Mouse (Mus musculus): ENCODE measurements around the gene Dnajb1.
A peak's percentile ranks its signal among the peaks of the same experiment; 100 is the strongest.

Gene Dnajb1

DNA sequence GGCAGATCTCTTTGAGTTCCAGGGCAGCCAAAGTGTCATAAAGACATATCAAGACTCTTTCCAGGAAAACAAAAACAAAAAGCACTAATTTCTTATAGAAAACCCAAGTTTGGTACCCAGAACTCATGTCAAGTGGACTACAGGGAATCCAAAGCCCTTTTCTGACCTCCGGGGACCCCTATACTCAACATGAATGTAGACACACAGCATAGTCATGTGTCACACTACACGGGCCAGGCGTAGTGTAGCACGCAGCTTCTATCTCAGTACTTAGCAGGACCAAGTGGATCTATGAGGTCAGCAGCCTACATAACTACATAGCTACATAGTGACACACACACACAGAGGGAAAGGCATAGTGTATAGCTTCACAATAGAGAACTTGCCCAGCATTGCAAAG lies 5.7 kb downstream of the Dnajb1 start:
- DNase-seq (ENCODE audit: low read depth), result no peak

- DNase-seq (ENCODE audit: low read depth), result no peak
These were observed 8.6 kb downstream of the Dnajb1 start for GRCm38 (mm10) chr8:83616625-83617024.

DNA sequence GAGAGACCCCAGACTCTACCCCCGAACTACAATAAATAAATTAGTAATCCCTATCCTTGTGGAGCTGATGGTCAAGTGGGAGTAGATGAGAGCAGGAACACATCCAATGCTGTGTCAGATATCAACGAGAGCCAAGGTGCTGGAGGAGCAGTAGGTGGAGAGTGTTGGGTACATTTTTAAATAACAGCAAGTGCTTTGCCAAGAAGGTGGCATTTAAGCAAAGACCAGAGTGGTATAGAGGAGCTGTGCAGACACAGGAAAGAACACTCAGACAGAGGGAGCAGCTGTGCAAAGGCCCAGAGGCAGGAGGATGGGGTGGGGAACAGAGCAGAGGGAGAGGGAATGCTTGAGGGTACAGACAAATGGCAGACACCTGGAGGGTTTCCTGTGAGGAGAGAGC lies 9.1 kb downstream of the Dnajb1 start:
- no peak for DNase-seq (ENCODE audit: low read depth)

DNA sequence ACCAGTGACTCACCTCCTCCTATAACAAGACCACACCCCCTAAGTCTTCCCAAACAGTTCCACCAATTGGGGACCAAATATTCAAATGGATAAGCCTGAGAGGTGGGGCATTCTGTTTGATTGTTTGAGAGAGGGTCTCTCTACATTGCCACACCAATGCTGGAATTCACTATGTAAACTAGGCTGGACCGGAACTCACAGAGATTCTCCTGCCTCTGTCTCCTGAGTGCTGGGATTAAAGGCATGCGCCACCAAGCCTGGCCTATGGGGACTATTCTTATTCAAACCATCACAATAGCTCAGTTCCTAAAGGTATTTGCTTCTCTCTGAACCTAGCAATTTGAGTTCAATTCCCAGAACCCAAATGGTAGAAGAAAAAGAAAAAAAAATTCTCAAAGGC lies 10.6 kb downstream of the Dnajb1 start:
- DNase-seq (ENCODE audit: low read depth), result no peak

DNA sequence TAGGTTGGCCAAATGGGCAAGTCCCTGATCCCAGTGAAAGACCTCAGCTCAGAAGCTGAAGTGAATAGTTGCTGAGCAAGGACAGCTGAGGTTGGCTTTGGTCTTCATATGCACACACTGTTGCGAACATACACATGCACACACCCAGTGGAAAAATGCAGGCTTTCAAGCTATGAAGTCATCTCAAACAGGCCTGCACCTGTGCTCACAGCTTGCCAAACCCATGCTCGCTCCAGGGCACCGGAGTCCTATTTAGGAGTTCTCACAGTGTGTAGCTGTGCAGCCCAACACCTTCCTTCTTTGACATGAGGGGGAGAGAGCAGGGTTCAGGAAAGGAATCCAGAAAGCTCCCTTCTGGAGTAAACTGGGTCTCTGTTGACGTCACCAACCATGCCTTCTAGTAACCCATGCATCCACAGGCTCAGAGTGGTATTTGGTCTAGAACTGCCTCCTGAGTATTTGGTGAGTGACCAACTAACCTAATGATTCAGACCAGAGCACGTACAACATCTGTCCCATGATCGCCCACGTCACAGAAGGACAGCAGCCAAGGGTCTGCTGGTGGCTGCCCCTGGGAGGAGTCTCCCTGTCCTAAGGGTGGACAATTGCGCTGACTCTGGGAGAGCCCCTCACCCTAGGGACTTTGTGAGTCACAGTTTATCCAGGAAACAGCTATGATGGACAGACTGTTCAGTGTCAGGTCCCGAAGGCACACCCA lies 11.7 kb downstream of the Dnajb1 start:
- no peak for DNase-seq (ENCODE audit: low read depth)

DNA sequence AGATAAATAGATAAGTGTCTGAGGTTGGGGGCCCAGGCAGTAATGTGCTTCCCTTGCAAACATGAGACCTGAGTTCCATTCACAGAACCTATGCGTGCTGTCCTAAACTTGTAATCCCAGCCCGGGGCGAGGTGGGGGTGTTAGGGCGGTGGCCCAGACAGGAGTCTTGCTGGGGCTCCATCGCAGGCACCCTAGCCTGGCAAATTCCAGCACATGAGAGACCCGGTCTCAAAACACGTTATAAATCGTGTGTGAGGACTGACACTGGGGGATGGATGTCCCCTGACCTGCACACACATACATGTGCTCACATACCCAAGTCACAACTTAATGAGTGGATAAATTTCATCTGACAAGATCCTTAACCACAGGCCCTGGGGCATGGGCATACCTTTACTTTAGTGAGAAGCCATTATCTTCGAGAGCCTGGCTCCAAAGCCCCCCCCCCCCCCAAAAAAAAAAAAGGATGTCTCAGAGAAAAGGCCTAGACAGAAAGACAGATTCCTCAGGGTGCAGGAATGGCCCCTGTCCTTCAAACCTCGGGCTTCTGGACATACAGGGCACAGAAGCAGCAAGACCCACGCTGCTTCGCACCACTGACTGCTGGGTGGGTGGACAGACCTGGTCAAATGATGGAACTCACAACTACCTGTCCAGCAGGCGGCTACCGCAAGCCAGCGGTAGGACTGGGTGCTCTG lies 13.8 kb downstream of the Dnajb1 start:
- DNase-seq (ENCODE audit: low read depth), result no peak

DNA sequence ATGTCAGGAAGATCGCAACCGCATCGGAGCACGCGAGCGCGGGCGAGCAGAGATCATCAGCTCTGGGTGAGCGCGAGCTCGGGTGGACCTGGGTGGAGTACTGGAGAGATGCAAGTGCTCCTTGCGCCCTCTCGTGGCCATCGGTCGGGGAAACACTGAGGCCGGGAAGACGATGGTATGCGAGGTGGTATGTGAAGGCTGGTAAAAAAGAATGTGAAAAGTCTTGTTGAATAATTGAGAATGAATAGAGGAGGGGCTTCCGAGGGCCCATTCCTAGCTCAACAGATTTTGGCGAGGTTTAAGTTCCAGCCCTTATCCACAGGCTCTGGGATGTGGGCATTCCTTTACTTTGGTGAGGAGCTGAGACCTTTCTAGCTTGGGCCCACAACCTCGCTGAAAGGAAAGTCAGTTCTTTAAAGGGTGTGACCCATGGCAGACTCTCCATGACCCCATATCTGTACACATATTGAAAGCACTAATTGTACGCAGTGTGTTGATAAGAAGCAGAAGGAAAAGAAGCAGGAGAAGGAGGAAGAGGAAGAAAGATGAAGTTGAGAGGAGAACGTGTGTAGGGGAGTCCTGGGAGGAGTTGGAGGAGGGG lies 14.5 kb downstream of the Dnajb1 start:
- peak; percentile 77 for DNase-seq (ENCODE audit: low read depth)

GRCm38 (mm10) chr8:83623549-83623948 lies 15.6 kb downstream of the Dnajb1 start:
- DNase-seq (ENCODE audit: low read depth), result no peak

- DNase-seq (ENCODE audit: low read depth), result no peak
These were observed 16.7 kb downstream of the Dnajb1 start for GRCm38 (mm10) chr8:83624739-83625138.

DNA sequence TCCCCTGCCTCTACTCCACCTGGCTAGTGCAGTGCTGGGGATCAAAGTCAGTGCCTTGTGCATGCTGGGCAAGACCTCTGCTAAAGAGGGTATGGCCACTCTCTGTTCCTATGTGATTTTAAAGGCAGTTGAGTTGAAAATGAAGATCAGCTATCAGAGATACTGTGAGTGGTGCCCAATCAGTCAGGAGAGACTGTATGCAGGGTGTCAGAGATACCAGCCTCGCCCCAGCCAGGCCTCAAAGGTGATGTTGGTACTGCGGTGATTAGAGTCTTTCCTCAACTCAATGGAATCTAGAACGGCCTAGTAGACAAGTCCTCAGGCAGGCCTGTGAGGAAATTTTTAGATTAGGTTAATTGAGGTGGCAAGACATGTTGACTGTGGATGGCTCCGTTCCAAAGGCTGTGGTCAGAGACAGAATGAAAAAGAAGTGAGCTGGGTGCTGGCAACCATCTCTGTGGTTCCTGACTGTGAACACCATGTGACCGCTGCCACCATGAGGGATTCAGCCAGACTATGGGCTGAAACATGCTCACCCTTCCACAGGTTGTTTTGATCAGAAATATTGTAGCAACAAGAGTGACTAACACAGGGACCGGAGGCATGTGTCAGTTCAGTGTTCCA lies 17.8 kb downstream of the Dnajb1 start:
- peak; percentile 81 for DNase-seq (ENCODE audit: low read depth)

- DNase-seq (ENCODE audit: low read depth), result no peak
These were observed 24.2 kb downstream of the Dnajb1 start for GRCm38 (mm10) chr8:83632083-83632707.

- DNase-seq (ENCODE audit: low read depth), result no peak
These were observed 30.9 kb downstream of the Dnajb1 start for GRCm38 (mm10) chr8:83638856-83639255.

DNA sequence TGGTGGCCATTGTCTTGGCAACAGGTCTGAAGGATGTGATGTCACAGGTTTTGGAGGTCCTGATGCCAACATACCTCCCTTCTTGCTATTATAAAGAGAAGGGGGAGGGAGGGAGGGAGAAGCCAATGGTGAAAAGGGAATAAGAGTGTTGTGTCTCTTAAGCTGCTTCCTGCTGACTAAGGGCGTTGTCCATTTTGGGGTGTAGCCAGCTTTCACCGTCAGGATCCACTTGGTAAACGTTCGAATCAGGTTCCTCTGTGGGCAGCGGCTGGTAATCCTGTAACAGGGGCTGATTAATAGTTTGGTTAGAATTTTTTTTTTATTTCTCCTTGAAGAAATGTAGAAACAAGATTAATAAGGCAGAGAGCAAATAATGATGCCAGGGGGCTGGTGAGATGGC lies 31.7 kb downstream of the Dnajb1 start:
- DNase-seq (ENCODE audit: low read depth), result no peak

- DNase-seq (ENCODE audit: low read depth), result no peak
These were observed 39.5 kb downstream of the Dnajb1 start for GRCm38 (mm10) chr8:83647511-83647910.

- no peak for DNase-seq (ENCODE audit: low read depth)
These were observed 40.0 kb downstream of the Dnajb1 start for GRCm38 (mm10) chr8:83648031-83648430.

DNA sequence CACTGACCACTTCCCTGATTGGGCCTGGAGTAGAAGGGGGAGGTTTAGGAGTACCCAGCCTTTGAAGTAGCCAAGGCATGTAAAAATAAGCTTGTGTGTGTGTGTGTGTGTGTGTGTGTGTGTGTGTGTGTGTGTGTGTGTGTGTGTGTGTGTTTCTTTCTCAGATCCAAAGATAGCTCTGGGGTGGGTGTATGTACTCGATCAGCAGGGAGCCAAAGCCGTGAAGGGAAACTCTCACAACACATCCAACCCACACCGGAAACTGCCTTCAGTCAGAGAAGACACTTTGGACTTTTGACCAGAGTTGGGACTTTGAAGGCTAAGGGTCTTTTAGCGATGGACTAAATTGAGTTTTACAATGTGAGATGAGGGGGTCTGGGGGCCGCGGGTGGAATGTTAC lies 41.7 kb downstream of the Dnajb1 start:
- DNase-seq (ENCODE audit: low read depth), result no peak

DNA sequence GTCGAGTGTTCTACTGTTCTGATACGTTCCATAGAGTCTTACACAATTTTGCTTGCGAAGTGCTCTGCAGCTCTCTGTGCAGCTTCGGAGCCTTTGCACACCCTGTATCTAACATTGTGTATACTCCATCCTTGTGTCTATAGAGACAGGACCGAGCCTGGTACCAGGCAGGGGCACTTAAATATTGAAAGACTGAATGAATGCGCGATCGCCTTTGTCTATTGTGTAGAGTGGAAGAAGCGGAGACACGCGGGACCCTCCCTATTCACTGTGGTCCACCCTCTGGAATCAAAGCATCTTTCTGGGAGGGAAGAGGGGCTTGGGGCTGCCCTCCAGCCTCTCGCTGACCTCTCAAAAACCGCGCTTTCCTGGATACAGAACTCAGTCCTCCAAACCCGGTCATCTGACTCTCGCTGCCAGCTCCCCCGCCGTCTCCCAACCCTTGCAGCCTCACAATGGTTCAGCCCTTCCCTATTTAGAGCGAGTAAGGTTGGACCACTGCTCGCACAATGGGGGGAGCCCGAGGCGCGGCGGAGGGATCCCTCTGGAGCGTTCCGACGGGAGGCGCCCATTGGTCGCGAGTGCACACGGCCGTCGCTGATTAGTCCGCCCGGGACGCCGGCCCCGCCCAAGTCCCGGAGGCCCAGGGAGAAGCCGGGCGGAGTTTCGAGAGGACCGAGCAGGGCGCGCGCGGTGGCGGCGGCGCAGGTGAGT lies 44.2 kb downstream of the Dnajb1 start, which contains the start of gene Gipc1:
TSS of gene Gipc1 (plus strand) at position 648 of the 714 bp plus-strand sequence.
- DNase-seq (ENCODE audit: low read depth), result peak; percentile 98

GRCm38 (mm10) chr8:83652744-83653661 lies 45.0 kb downstream of the Dnajb1 start:
- DNase-seq (ENCODE audit: low read depth), result peak; percentile 73

DNA sequence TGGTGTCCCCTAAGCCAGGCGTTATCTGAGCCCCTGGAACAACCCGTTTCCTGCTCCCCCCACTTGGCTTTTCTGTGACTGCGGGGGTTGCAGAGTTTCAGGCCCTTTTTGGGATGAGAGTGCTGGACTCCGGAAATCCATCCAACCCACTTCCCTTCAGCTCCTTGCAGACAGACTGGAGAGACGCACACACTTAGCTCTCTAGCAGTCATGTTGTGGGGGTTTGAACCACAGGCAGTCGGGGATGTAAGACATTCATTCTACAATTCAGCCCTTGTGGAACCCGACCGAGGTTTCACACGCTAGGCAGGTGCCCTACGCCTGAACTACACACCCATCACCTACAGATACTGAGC lies 45.6 kb downstream of the Dnajb1 start:
- DNase-seq (ENCODE audit: low read depth), result no peak

- DNase-seq (ENCODE audit: low read depth), result no peak
These were observed 46.7 kb downstream of the Dnajb1 start for GRCm38 (mm10) chr8:83654725-83655124.

DNA sequence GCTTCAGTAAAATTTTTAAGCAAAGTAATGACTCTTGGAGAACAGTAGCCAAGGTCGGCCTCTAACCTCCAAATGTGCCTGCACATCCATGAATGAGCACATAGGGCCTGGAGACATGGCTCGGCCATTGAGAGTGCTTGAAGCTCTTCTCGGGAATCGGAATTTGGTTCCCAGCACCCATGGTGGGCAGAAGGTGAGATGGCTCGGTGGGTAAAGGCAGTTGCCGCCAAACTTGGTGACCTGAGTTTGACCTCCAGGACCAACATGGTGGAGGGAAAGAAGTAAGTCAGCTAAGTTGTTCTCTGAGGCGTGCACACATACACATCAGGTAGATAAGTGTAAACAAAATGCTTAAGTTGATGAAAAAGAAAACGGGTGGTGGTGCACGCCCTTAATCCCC lies 48.0 kb downstream of the Dnajb1 start:
- no peak for DNase-seq (ENCODE audit: low read depth)

Data from 416B (cell line).